Mouse (Mus musculus): Measurements from ENCODE around the gene Krtap5-2. TPM values are rescaled to one million over a fixed set of nuclear protein-coding genes. Genes with fewer than 3 reads are reported as not detected.
A peak's percentile ranks its signal among the peaks of the same experiment; 100 is the strongest.
"Not testable (repeated sequence)": the region's sequence is repeated elsewhere in the genome, so short reads cannot be mapped to it uniquely, and the experiment has no call there.

The Krtap5-2 gene
- total and polyA plus RNA-seq, 2 experiments from 2014 or later, result not detected

DNA sequence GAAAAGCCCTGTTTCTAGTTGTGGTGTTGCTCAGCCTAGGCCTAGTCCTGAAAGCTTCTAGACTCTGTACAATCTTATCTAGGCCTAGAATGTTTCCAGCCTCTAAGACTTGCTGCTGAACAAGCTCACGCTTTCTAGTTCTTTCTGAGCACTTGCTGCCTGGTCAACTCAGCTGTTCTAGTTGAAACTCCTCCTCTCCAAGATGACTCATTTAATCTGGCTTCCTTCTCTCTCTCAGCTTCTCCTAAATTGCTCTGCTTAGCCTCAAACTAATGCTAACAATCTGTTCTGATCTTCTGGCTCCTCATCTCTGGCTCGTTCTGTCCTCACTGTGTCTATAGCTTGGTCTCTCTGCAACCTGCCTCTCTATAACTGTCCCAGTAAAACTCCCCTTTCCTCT, 22.9 kb upstream of the Krtap5-2 start:
- WGBS, result 79% methylated on average over 2 of the region's 2 CpGs
- Histone ChIP-seq H3K9me3 (ENCODE audit: low read length) (no peaks in the 10 kb centered on the region), H3K9ac (replicated peaks; ENCODE audit: low read length) (no peak overlapping the region), H3K4me2 (ENCODE audit: low read depth, low read length) (no peak overlapping the region), H3K4me1 (ENCODE audit: insufficient read depth, low read length) (no peaks in the 10 kb centered on the region), H3K36me3 (ENCODE audit: insufficient read depth, low read length) (no peaks in the 10 kb centered on the region), H3K27me3 (ENCODE audit: insufficient read depth, low read length) (no peaks in the 10 kb centered on the region), H3K27ac (no peak overlapping the region), H3K4me3 (ENCODE audit: low read length) (no peak overlapping the region)
- TF ChIP-seq CTCF (IDR thresholded peaks at IDR 0.05; ENCODE audit: low read depth), result no peak
- no peak for ATAC-seq
- DNase-seq (ENCODE audit: low spot score), result no peak

- 48% methylated on average over 2 of the region's 2 CpGs for WGBS
- H3K27me3 ChIP-seq (ENCODE audit: insufficient read depth, low read length), result no peaks in the 10 kb centered on the region
- DNase-seq (ENCODE audit: low spot score), result no peak
These were observed 14.5 kb upstream of the Krtap5-2 start, which contains the start of gene Gm10153 for GRCm38 (mm10) chr7:142190289-142190688. Gene Gm10153, minus strand, starts transcription at chr7:142190389.

GRCm38 (mm10) chr7:142188156-142188555, 12.4 kb upstream of the Krtap5-2 start:
- 46% methylated on average over 2 of the region's 2 CpGs for WGBS
- ATAC-seq (no peak), DNase-seq (ENCODE audit: low spot score) (no peak)
- Histone ChIP-seq H3K4me1 (ENCODE audit: insufficient read depth, low read length) (no peaks in the 10 kb centered on the region), H3K9me3 (ENCODE audit: low read length) (no peaks in the 10 kb centered on the region), H3K27me3 (ENCODE audit: insufficient read depth, low read length) (no peaks in the 10 kb centered on the region), H3K27ac (no peak overlapping the region), H3K9ac (replicated peaks; ENCODE audit: low read length) (no peak overlapping the region), H3K4me3 (ENCODE audit: low read length) (no peak overlapping the region), H3K36me3 (ENCODE audit: insufficient read depth, low read length) (no peaks in the 10 kb centered on the region), H3K4me2 (ENCODE audit: low read depth, low read length) (no peak overlapping the region)
- TF ChIP-seq CTCF (IDR thresholded peaks at IDR 0.05; ENCODE audit: low read depth), result no peak

More at GRCm38 (mm10) chr7:142190289-142190688, 14.5 kb upstream of the Krtap5-2 start, which contains the start of gene Gm10153:
- no peak within 1 kb of the TSS for H3K4me2 ChIP-seq (ENCODE audit: low read depth, low read length)
- no peaks in the 10 kb centered on the region for H3K4me1 ChIP-seq (ENCODE audit: insufficient read depth, low read length)
- H3K36me3 ChIP-seq (ENCODE audit: insufficient read depth, low read length), result no peaks in the 10 kb centered on the region
- H3K9ac ChIP-seq (replicated peaks; ENCODE audit: low read length), result no peak within 1 kb of the TSS
- H3K9me3 ChIP-seq (ENCODE audit: low read length), result no peaks in the 10 kb centered on the region
- no peak within 1 kb of the TSS for H3K4me3 ChIP-seq (ENCODE audit: low read length)
- H3K27ac ChIP-seq, result no peak within 1 kb of the TSS
- no peak for ATAC-seq
- TF ChIP-seq CTCF (IDR thresholded peaks at IDR 0.05; ENCODE audit: low read depth), result no peak

DNA sequence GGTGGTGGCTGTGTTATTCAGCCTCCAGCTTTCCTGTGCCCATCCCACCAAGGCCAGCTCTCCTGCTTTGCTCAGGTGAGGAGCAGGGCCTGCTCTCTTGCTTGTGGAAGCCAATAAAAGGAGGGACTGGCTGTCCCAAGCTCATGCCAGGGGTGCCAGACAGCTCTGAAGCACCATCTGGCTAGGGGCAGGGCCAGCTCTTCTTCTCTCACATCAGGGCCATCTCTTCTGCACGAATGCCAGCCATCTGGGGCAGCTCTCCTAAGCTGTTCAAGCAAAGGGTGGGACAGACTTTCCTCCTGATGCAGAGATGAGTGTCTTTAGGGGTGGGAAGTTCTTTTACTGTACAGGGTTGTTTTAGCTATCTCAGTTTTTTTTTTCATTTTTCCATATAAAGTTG, 5.2 kb upstream of the Krtap5-2 start:
- ATAC-seq (no peak), DNase-seq (ENCODE audit: low spot score) (peak; percentile 52)
- no peaks in the 10 kb centered on the region for H3K9me3 ChIP-seq (ENCODE audit: low read length)
- no peaks in the 10 kb centered on the region for H3K27me3 ChIP-seq (ENCODE audit: insufficient read depth, low read length)
- H3K9ac ChIP-seq (replicated peaks; ENCODE audit: low read length), result no peak overlapping the region
- no peak overlapping the region for H3K27ac ChIP-seq
- no peak for TF ChIP-seq CTCF (IDR thresholded peaks at IDR 0.05; ENCODE audit: low read depth)
- no peaks in the 10 kb centered on the region for H3K4me1 ChIP-seq (ENCODE audit: insufficient read depth, low read length)
- H3K36me3 ChIP-seq (ENCODE audit: insufficient read depth, low read length), result no peaks in the 10 kb centered on the region
- H3K4me3 ChIP-seq (ENCODE audit: low read length), result no peak overlapping the region
- no peak overlapping the region for H3K4me2 ChIP-seq (ENCODE audit: low read depth, low read length)
- WGBS, result 40% methylated on average over 1 of the region's 1 CpGs

DNA sequence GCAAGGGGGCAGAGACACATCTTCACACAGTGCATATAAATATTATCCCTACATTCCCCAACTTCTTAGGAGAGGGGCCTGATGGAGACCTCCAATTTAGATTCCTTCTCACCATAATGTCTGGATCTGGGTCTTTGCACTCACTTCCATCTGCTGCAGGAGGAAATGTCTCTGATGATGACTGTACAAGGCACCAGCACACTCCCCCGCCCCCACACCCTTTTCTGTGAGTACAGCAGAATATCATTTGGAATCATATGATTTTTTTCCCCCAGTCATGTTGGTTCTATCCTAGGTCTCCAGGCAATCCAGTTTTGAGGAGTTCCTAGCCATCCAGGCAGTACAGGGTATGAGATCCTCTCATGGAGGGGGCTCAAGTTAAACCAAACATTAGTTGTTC, 2.9 kb upstream of the Krtap5-2 start:
- Histone ChIP-seq H3K9ac (replicated peaks; ENCODE audit: low read length) (no peak overlapping the region), H3K4me3 (ENCODE audit: low read length) (no peak overlapping the region), H3K9me3 (ENCODE audit: low read length) (no peaks in the 10 kb centered on the region), H3K4me2 (ENCODE audit: low read depth, low read length) (no peak overlapping the region), H3K27ac (no peak overlapping the region), H3K27me3 (ENCODE audit: insufficient read depth, low read length) (no peaks in the 10 kb centered on the region), H3K4me1 (ENCODE audit: insufficient read depth, low read length) (no peaks in the 10 kb centered on the region), H3K36me3 (ENCODE audit: insufficient read depth, low read length) (no peaks in the 10 kb centered on the region)
- WGBS, result 87% methylated on average over 1 of the region's 1 CpGs
- DNase-seq (ENCODE audit: low spot score) (no peak), ATAC-seq (no peak)
- TF ChIP-seq CTCF (IDR thresholded peaks at IDR 0.05; ENCODE audit: low read depth), result no peak

DNA sequence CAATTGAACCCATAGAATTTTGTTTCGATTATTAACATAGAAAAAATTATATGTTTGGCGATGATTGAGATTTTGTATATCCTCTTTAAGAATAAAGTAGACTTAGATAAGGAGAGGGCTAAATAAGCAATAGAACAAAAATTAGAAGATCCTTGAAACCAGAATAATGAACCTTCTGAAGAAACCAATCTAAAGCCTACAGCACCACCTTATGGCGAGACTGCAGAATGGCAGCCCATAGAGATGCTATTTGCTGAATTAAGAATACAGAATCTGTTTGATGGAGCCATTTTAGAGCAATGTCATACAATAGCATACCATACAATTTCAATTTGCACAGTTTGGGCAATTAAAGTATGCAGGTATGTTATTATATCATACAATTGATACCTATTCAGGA, 6.0 kb downstream of the Krtap5-2 start:
- no peaks in the 10 kb centered on the region for H3K9me3 ChIP-seq (ENCODE audit: low read length)
- no peaks in the 10 kb centered on the region for H3K27me3 ChIP-seq (ENCODE audit: insufficient read depth, low read length)
- no peak for ATAC-seq
- H3K4me1 ChIP-seq (ENCODE audit: insufficient read depth, low read length), result no peaks in the 10 kb centered on the region
- WGBS, result 52% methylated on average over 3 of the region's 3 CpGs
- no peak overlapping the region for H3K9ac ChIP-seq (replicated peaks; ENCODE audit: low read length)
- H3K36me3 ChIP-seq (ENCODE audit: insufficient read depth, low read length), result no peaks in the 10 kb centered on the region
- H3K4me3 ChIP-seq (ENCODE audit: low read length), result no peak overlapping the region
- no peak overlapping the region for H3K27ac ChIP-seq
- peak; percentile 83 for DNase-seq (ENCODE audit: low spot score)
- TF ChIP-seq CTCF (IDR thresholded peaks at IDR 0.05; ENCODE audit: low read depth), result peak; percentile 74
- H3K4me2 ChIP-seq (ENCODE audit: low read depth, low read length), result no peak overlapping the region

- not testable (repeated sequence) for H3K4me3 ChIP-seq (ENCODE audit: low read length); H3K4me2 ChIP-seq (ENCODE audit: low read depth, low read length); H3K4me1 ChIP-seq (ENCODE audit: insufficient read depth, low read length); H3K27ac ChIP-seq; DNase-seq (ENCODE audit: low spot score); H3K9me3 ChIP-seq (ENCODE audit: low read length); ATAC-seq; H3K9ac ChIP-seq (replicated peaks; ENCODE audit: low read length); H3K27me3 ChIP-seq (ENCODE audit: insufficient read depth, low read length); H3K36me3 ChIP-seq (ENCODE audit: insufficient read depth, low read length)
These were observed 10.2 kb downstream of the Krtap5-2 start, which contains the start of gene Gm4553 for GRCm38 (mm10) chr7:142165639-142166038. Gene Gm4553, minus strand, starts transcription at chr7:142165739.

All from hindbrain, postnatal 0 days (tissue).